Mouse (Mus musculus): ENCODE data around the gene Tmem185b.

Tmem185b gene

GRCm38 (mm10) chr1:119503181-119503580 is 22.8 kb upstream of the Tmem185b start:
- DNase-seq (ENCODE audit: low read depth): no peak

GRCm38 (mm10) chr1:119503808-119504207 is 22.2 kb upstream of the Tmem185b start:
- no peak for DNase-seq (ENCODE audit: low read depth)

GRCm38 (mm10) chr1:119504260-119505062 is 21.5 kb upstream of the Tmem185b start, which contains the start of gene Ralb:
Ralb (minus strand) TSS chr1:119504794.
- peak; percentile 92 for DNase-seq (ENCODE audit: low read depth)

- no peak for DNase-seq (ENCODE audit: low read depth)
These were observed 20.0 kb upstream of the Tmem185b start for GRCm38 (mm10) chr1:119505951-119506350.

- no peak for DNase-seq (ENCODE audit: low read depth)
These were observed 17.4 kb upstream of the Tmem185b start for GRCm38 (mm10) chr1:119508548-119508947.

- DNase-seq (ENCODE audit: low read depth): no peak
These were observed 16.5 kb upstream of the Tmem185b start for GRCm38 (mm10) chr1:119509474-119509873.

- DNase-seq (ENCODE audit: low read depth): no peak
These were observed 15.6 kb upstream of the Tmem185b start for GRCm38 (mm10) chr1:119510409-119510808.

- DNase-seq (ENCODE audit: low read depth): no peak
These were observed 15.1 kb upstream of the Tmem185b start for GRCm38 (mm10) chr1:119510857-119511256.

GRCm38 (mm10) chr1:119518060-119518459 is 7.9 kb upstream of the Tmem185b start:
- no peak for DNase-seq (ENCODE audit: low read depth)

- no peak for DNase-seq (ENCODE audit: low read depth)
These were observed 7.2 kb upstream of the Tmem185b start for GRCm38 (mm10) chr1:119518786-119519185.

- DNase-seq (ENCODE audit: low read depth): no peak
These were observed 6.7 kb upstream of the Tmem185b start for GRCm38 (mm10) chr1:119519286-119519685.

- DNase-seq (ENCODE audit: low read depth): no peak
These were observed 4.9 kb upstream of the Tmem185b start for GRCm38 (mm10) chr1:119521029-119521428.

GRCm38 (mm10) chr1:119521681-119522080 is 4.3 kb upstream of the Tmem185b start:
- no peak for DNase-seq (ENCODE audit: low read depth)

GRCm38 (mm10) chr1:119522726-119523125 is 3.2 kb upstream of the Tmem185b start:
- DNase-seq (ENCODE audit: low read depth): no peak

GRCm38 (mm10) chr1:119523369-119523768 is 2.6 kb upstream of the Tmem185b start:
- DNase-seq (ENCODE audit: low read depth): no peak

GRCm38 (mm10) chr1:119523826-119524225 is 2.1 kb upstream of the Tmem185b start:
- no peak for DNase-seq (ENCODE audit: low read depth)

GRCm38 (mm10) chr1:119525004-119525444 is 936 bp upstream of the Tmem185b start:
- no peak for DNase-seq (ENCODE audit: low read depth)

- DNase-seq (ENCODE audit: low read depth): no peak
These were observed 5.0 kb downstream of the Tmem185b start for GRCm38 (mm10) chr1:119530941-119531340.

- DNase-seq (ENCODE audit: low read depth): no peak
These were observed 6.2 kb downstream of the Tmem185b start for GRCm38 (mm10) chr1:119532165-119532564.

GRCm38 (mm10) chr1:119533093-119533805 is 7.3 kb downstream of the Tmem185b start:
- DNase-seq (ENCODE audit: low read depth): no peak

GRCm38 (mm10) chr1:119534341-119534740 is 8.4 kb downstream of the Tmem185b start:
- no peak for DNase-seq (ENCODE audit: low read depth)

GRCm38 (mm10) chr1:119536122-119536521 is 10.2 kb downstream of the Tmem185b start:
- no peak for DNase-seq (ENCODE audit: low read depth)

- no peak for DNase-seq (ENCODE audit: low read depth)
These were observed 11.7 kb downstream of the Tmem185b start for GRCm38 (mm10) chr1:119537651-119538050.

Data from c-Kit-positive CD71-negative TER-119-negative erythroid progenitor cells, embryonic 14.5 days (primary cell).